Mouse (Mus musculus): Measurements from ENCODE around the gene Hmgb1.

DNA sequence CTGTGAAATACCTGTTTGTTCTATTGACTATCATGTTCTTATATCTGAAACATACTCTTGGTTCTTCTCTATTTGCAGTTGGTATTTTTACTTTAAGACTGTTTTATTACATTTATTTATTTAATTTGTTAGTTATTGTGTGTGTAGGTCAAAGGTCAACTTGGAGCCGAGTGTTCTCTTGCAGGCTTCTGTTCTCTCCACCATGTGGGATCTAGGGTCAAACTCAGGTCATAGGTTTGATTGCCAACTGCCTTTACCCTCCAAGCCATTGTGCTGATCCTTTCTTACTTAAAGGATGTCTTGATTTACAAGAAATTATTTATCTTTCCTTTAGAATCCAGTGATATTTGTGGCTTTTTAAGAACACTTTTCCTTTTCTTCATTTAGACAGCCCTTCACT lies 12.3 kb upstream of the Hmgb1 start:
- TF ChIP-seq CTCF (IDR thresholded peaks at IDR 0.05; ENCODE audit: borderline replicate concordance, control insufficient read depth, extremely low read depth, insufficient read depth, low read length, poor library complexity) (no peak), POLR2A (IDR thresholded peaks at IDR 0.05; ENCODE audit: control insufficient read depth, extremely low read depth, insufficient read depth, low read length, poor library complexity) (no peak)

Measured in thymus, adult 2 months (tissue).